Mouse (Mus musculus) lung, embryonic 14.5 days (tissue): ENCODE data around the gene Mcm6. TPM values are rescaled to one million over a fixed set of nuclear protein-coding genes. Genes with fewer than 3 reads are reported as not detected.

ENCODE experiments used
- ATAC-seq: fragments of 200-750 bp; cut with Nextera tagmentation; 2 replicates; pipeline ENCODE4 v1.8.0; 2017; ENCODE audit warnings: mild to moderate bottlenecking, moderate TSS enrichment, moderate library complexity; ENCODE audit not compliant: insufficient read depth
- DNase-seq: peaks from one replicate; pipeline ENCODE4 v3.0.0-alpha.2; 2015
- H3K27ac ChIP-seq: fragments of 300-500 bp; sonication (generic); 2 replicates; pipeline ENCODE4 v1.5.1; 2014; ENCODE audit warnings: low read depth, mild to moderate bottlenecking, moderate library complexity
- H3K27me3 ChIP-seq: fragments of 300-500 bp; sonication (generic); 2 replicates; pipeline ENCODE4 v1.6.1; 2014; ENCODE audit warnings: low read length, control low read depth; ENCODE audit not compliant: insufficient read depth
- H3K36me3 ChIP-seq: fragments of 300-500 bp; sonication (generic); 2 replicates; pipeline ENCODE4 v1.6.1; 2014; ENCODE audit warnings: control low read depth; ENCODE audit not compliant: insufficient read depth
- H3K4me1 ChIP-seq: fragments of 300-500 bp; sonication (generic); 2 replicates; pipeline ENCODE4 v1.6.1; 2014; ENCODE audit warnings: antibody characterized with exemption, control low read depth; ENCODE audit not compliant: insufficient read depth
- H3K4me2 ChIP-seq: fragments of 300-500 bp; sonication (generic); 2 replicates; pipeline ENCODE4 v1.6.1; 2014; ENCODE audit warnings: mild to moderate bottlenecking
- H3K4me3 ChIP-seq: fragments of 300-500 bp; sonication (generic); 2 replicates; pipeline ENCODE4 v1.5.1; 2014; ENCODE audit warnings: low read depth, low read length
- H3K9ac ChIP-seq: fragments of 300-500 bp; sonication (generic); 2 replicates; pipeline ENCODE4 v1.6.1; 2014
- H3K9me3 ChIP-seq: fragments of 300-500 bp; sonication (generic); 2 replicates; pipeline ENCODE4 v1.6.1; 2016; ENCODE audit warnings: low read depth, low read length, control low read depth
- CTCF ChIP-seq: IDR thresholded peaks from 2 replicates; pipeline ENCODE4 v1.5.1; 2016; ENCODE audit warnings: antibody characterized with exemption, low read depth
- WGBS: fragments of 180-500 bp; shearing (Covaris S2); extraction: QIAGEN DNeasy Blood & Tissue Kit; methylation state at CpG from one replicate; pipeline ENCODE4 v1.1.7; 2014; 5-methylcytosine and 5-hydroxymethylcytosine counted together
- polyA plus RNA-seq: library from polyadenylated mRNA; unstranded; fragments of >200 nt; fragmentation: Nextera tagmentation; extraction: Ambion mirVana; gene quantifications from 2 replicates; pipeline ENCODE4 v1.2.1, GENCODE M21; 2014

Gene Mcm6
- polyA plus RNA-seq, 1 experiment from 2014 or later: 304 TPM

DNA sequence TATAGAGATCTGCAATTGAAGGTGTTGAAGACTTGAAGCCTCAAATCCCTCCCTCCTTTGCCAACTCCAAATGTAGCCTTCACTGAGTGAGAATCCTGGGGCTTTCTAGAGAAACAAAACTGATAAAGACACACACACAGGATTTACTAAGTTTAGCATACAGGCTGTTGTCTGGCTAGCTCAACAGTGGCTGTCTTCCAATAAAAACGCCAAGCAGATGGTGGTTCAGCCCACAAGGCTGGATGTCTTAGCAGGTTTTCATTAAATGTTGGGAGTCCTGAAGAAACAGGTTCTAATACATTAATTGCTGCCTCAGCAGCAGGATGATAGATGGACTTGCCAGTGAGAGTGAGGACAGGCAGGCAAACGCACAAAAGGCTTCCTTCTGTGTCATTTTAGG lies 1.1 kb upstream of the Mcm6 start:
- no peaks in the 10 kb centered on the region for H3K9me3 ChIP-seq
- H3K4me1 ChIP-seq: peaks cover 14% of the 10 kb centered on the region; the same call in 1 of the 2 replicates
- 65% methylated on average over 2 of the region's 2 CpGs for WGBS
- no peak overlapping the region for H3K9ac ChIP-seq
- no peak for ATAC-seq
- H3K4me2 ChIP-seq: no peak overlapping the region
- H3K4me3 ChIP-seq: no peak overlapping the region
- TF ChIP-seq CTCF: no peak
- 0 out of 2 replicates have a peak overlapping the region, but pooled peaks have one; percentile 42 for H3K27ac ChIP-seq
- no peak for DNase-seq
- peaks cover 41% of the 10 kb centered on the region for H3K36me3 ChIP-seq
- H3K27me3 ChIP-seq: no peaks in the 10 kb centered on the region

DNA sequence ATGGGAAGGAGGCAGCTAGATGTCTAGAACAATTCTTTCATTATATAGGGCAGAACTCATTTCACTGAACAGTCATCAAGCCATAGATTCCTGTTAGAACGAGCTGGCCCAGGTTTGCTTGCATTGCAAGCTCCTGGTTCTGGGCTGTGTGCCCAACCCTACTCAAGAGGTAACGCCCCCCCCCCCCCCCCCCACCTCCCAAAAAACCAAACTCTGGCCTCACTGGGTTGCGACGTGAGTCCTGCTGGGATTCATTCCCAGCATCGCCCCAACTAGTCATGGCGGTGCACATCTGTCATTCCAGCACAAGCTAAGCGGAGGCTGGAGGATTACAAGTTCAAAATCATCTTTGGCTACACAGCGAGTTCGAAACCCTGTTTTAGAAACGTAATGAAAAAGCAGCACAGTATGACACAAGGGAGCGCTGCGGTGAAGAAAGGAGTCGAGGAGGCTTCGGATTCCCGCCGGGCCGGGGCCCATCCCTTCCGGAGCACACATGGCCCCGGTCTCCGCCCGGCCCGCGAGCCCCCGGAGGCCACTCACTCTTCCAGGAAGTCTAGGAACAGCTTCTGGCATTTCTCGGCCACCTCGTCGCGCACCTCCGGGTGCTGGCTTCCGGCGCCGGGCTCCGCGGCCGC lies 429 bp downstream of the Mcm6 start:
- H3K4me2 ChIP-seq: peak overlapping the region; percentile 76
- peak; percentile 78 for DNase-seq
- peaks cover 45% of the 10 kb centered on the region for H3K36me3 ChIP-seq
- H3K27ac ChIP-seq: peak overlapping the region; percentile 97
- WGBS: under 1% methylated on average over 35 of the region's 35 CpGs
- peaks cover 14% of the 10 kb centered on the region; the same call in 1 of the 2 replicates for H3K4me1 ChIP-seq
- H3K9ac ChIP-seq: peak overlapping the region; percentile 86
- ATAC-seq: peak; percentile 86
- H3K9me3 ChIP-seq: no peaks in the 10 kb centered on the region
- no peaks in the 10 kb centered on the region for H3K27me3 ChIP-seq
- peak overlapping the region; percentile 82 for H3K4me3 ChIP-seq
- no peak for TF ChIP-seq CTCF

DNA sequence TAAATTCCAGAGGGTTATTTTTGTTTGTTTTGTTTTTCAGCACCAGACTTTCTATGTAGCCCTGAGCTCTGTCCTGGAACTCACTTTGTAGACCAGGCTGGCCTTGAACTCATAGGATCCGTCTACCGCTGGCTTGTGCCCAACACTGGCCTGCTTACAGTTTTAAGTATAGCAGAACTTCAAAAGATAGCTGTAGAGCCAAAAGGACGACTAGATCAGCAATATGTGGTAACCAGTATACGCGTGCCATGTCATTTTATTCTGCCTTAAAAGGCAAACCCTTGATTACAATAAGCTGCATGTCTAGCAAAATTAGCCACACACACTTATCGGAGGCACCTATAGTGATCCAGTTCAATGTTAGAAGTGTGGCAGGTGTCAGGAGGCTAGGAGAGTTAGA lies 1.2 kb downstream of the Mcm6 start:
- Histone ChIP-seq H3K9me3 (no peaks in the 10 kb centered on the region), H3K36me3 (peaks cover 48% of the 10 kb centered on the region), H3K27me3 (no peaks in the 10 kb centered on the region), H3K4me3 (peak overlapping the region; percentile 82), H3K4me1 (peaks cover 14% of the 10 kb centered on the region; the same call in 1 of the 2 replicates), H3K27ac (peak overlapping the region; percentile 97), H3K9ac (peak overlapping the region; percentile 86), H3K4me2 (peak overlapping the region; percentile 76)
- DNase-seq (peak; percentile 45), ATAC-seq (no peak)
- no peak for TF ChIP-seq CTCF
- 55% methylated on average over 6 of the region's 6 CpGs for WGBS

DNA sequence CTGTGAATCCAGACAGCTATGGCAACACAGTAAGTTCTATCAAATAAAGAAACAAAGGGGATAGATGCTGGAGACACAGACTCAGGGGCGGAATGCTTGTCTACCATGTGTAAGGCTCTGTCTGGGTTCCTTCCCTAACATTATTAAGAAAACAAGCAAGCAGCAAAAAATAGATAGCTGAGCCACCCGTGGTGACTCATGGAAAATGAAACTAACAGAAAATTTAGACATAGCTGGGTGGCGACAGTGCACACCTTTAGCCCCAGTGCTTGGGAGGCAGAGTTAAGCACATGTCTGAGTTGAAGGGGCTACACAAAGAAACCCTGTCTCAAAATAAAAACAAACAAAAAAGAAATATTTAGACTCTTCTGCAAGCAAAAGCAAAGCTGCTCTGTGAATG lies 2.0 kb downstream of the Mcm6 start:
- Histone ChIP-seq H3K4me2 (peak overlapping the region; percentile 76), H3K27me3 (no peaks in the 10 kb centered on the region), H3K9me3 (no peaks in the 10 kb centered on the region), H3K9ac (peak overlapping the region; percentile 86), H3K27ac (peak overlapping the region; percentile 21; the same call in 1 of the 2 replicates), H3K4me3 (peak overlapping the region; percentile 82), H3K36me3 (peaks cover 48% of the 10 kb centered on the region), H3K4me1 (peaks cover 14% of the 10 kb centered on the region; the same call in 1 of the 2 replicates)
- no peak for TF ChIP-seq CTCF
- peak; percentile 26 for DNase-seq
- no peak for ATAC-seq
- 35% methylated on average over 3 of the region's 3 CpGs for WGBS

DNA sequence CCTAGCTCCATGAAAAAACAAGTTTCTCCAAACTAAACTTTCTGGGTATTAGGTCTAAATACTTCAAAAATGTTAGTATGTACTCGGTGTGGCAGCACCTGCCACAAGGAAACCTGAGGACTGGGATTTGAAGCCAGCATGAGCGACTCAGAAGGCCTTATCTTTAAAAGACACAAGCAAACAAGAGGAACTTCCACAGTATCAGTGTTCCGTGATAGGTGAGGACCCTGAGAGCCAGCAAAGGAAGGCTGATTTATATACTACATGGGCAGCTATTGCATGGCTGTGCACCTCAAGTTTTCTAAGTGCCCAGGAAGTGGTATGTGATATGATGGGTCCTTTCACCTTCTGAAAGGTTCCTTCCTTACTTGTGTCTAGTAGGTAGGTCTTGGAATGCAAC lies 6.4 kb downstream of the Mcm6 start:
- Histone ChIP-seq H3K4me1 (peaks cover 10% of the 10 kb centered on the region; the same call in 1 of the 2 replicates), H3K4me2 (no peak overlapping the region), H3K27me3 (no peaks in the 10 kb centered on the region), H3K36me3 (peaks cover 82% of the 10 kb centered on the region), H3K4me3 (no peak overlapping the region), H3K9me3 (no peaks in the 10 kb centered on the region), H3K27ac (no peak overlapping the region), H3K9ac (no peak overlapping the region)
- ATAC-seq (no peak), DNase-seq (no peak)
- TF ChIP-seq CTCF: no peak
- 77% methylated on average over 3 of the region's 3 CpGs for WGBS

DNA sequence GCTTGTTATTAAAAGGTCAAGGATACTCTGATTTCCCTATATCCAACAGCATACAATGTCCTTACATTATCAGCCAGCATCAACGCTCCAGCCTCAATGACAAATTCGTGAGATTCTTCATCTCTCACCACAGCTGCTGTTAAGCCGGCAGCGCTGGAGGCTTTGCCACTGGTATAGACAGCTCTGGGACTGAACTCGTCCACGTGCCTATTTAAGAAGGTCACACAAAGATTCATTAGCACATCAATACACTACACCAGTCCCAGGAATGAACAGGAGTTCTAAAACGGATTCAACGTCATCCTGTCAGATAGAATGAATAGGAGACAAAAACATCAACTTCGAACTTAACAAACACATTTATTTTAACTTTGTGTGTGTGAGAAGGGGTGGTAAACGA lies 15.2 kb downstream of the Mcm6 start:
- Histone ChIP-seq H3K9ac (no peak overlapping the region), H3K27ac (no peak overlapping the region), H3K9me3 (no peaks in the 10 kb centered on the region), H3K27me3 (no peaks in the 10 kb centered on the region), H3K4me1 (no peaks in the 10 kb centered on the region), H3K4me2 (no peak overlapping the region), H3K36me3 (peaks cover 95% of the 10 kb centered on the region), H3K4me3 (no peak overlapping the region)
- WGBS: 83% methylated on average over 10 of the region's 10 CpGs
- ATAC-seq (no peak), DNase-seq (no peak)
- TF ChIP-seq CTCF: no peak

DNA sequence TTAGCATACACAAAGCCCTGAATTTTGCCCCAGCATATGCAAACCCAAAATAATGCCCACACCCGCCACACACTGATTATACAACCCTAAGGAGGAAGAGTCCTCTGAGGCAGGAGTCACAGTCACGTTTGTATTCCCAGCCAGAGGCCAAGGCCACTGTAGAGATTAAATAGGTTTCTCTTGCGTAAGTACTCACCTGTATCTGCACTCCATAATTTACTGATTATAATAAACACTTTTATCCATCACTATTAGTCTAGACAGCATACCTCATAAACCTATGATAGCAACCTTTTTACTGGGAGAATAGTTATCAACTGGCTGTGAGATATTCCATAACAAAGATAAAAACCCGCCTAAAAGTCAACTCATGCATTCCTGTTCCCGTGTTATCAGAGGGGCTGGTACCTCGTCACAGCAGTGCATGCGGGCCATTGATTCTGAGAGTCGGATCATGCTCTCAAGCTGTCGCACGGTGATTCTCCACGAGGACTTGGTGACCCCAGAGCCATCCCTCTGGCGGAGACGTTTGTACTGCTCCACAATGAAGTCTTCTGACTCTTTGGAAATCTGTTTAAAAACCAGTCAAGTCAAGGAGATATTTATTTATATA lies 21.6 kb downstream of the Mcm6 start:
- no peaks in the 10 kb centered on the region for H3K4me1 ChIP-seq
- no peak for ATAC-seq
- TF ChIP-seq CTCF: no peak
- H3K9ac ChIP-seq: no peak overlapping the region
- no peak overlapping the region for H3K4me2 ChIP-seq
- 70% methylated on average over 13 of the region's 13 CpGs for WGBS
- no peak overlapping the region for H3K27ac ChIP-seq
- H3K27me3 ChIP-seq: no peaks in the 10 kb centered on the region
- no peaks in the 10 kb centered on the region for H3K9me3 ChIP-seq
- H3K36me3 ChIP-seq: peaks cover 93% of the 10 kb centered on the region
- no peak overlapping the region for H3K4me3 ChIP-seq
- no peak for DNase-seq
